Mouse (Mus musculus) urinary bladder, postnatal 10 days (tissue): ENCODE data around the gene Myog.
"Not testable (repeated sequence)": the region's sequence is repeated elsewhere in the genome, so short reads cannot be mapped to it uniquely, and the experiment has no call there.

Experiments
- DNase-seq: peaks from one replicate; pipeline ENCODE4 v3.0.0; 2022; ENCODE audit warnings: low spot score

The Myog gene

GRCm38 (mm10) chr1:134289598-134290099 lies at the start of gene Myog:
Gene Myog (plus strand): TSS chr1:134289989.
- DNase-seq, result no peak

DNA sequence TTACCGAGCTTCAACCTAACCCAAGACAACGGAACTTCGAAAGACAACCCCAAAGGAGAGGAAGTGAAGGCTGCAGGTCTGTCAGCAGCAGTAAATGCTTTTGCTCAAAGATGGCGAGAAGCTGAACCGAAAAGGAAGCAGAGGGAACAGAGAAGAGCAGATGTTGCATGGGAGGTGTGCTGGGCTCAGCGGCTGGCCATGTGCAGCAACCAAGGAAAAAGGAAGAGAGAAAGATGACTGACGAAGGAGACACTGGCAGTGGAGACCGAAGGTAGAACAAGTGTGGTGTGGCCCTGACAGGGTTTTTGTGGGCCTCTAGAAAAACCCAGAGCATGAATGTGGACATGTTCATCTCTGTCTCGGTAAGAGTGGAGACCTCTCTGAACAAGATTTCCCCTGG lies 49.1 kb upstream of the Myog start:
- no peak for DNase-seq

DNA sequence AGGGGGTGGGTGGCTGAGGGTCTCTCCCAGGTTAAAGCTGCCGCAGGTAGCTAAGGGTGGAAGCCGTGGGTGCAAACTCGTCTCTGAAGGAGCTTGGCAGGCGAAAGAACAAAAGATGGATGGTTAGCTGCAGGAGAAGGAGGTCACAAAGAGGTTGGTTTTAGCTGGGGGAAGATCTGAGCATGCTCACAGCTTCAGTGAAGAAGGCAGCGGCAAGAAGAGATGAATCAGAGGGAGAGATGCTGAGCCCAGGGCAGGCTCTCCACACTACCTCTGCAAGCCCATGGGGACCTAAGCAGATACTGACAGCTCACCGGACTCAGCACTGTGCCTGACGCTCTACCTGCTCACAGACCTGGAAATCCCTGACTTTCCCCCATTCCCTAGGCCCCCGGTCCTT lies 48.5 kb upstream of the Myog start:
- no peak for DNase-seq

DNA sequence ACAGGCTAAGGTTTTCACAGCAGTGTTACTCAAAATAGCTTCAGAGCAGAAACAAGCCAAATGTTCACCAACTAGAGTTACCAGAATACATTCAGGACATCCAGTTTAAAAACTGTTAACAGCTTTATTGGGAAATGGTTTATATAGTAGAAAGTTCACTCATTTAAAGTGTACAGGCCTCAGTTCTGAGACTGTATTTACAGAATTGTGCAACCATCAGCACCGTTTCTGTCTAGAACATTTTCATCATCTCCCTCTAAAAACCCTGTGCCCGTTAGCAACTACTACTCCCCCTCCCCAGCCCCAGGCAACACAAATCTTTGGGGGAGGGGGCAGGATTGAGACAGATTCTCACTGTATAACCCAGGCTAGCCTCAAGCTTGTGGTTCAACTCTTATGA lies 47.5 kb upstream of the Myog start:
- DNase-seq, result no peak

GRCm38 (mm10) chr1:134243505-134243904 lies 46.3 kb upstream of the Myog start:
- no peak for DNase-seq

DNA sequence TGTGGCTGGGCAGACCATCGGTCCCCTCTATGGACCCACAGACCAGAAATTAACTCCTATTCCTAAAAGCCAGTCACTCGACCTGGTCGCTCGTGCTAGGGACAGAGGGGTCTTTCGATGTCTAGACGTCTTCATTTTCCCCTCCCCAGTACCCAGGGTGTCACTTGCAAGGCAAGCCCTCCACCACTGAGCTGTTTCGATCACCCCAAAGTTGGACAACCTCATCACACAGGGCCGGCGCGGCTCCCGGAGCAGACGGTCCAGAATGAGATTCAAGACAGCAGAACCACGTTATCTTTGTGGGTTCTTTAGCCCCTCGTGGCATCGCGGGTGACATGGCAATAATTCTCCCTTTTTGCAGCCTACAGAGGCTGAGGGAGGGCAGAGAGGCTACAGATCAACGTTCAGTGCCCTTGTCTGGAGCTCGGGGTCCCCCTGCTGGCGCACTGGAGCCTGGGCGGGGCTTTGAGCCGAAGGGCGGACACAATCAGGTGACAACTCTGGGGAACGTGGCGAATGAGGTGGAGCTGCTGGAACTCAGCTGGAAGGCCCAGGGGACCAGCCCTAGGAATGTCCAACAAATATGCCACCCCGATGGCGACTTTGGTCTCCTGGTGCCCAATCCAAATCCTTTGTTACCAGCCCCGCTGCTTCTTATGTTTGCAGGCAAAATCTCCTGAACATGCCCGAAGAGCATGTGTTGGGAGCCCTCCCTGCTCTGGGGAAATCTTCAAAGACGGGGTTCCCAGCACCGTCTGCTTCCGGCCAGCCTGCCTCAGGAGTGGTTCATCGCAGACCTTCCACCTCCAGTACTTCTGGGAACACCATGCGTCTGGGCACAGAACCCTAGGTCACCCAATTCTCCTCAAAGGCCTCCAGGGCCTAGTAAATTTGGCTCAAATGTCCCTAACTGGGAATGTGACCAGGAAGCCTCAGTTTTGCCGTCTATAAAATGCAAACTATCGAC lies 45.6 kb upstream of the Myog start:
- peak; percentile 83 for DNase-seq

GRCm38 (mm10) chr1:134245004-134245717 lies 44.6 kb upstream of the Myog start:
- DNase-seq, result no peak

DNA sequence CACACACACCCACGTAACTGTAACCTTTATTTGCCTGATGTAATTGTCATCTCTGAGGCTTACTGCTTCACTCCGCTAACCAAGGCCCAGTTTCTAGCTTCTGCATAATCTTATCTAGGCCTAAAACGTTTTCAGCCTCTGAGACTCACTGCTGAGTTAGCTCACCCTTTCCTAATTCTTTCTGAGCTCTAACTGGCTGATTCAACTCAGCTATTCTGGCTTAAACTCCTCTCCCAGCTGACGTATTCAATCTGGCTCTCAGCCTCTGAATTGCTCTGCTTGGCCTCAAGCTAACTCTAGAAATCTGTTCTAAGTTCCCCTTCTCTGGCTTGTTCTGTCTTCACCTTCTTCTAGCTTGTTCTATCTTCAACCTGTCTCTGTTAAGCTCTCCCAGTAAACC lies 43.2 kb upstream of the Myog start:
- DNase-seq, result no peak

- not testable (repeated sequence) for DNase-seq
These were observed 40.1 kb upstream of the Myog start for GRCm38 (mm10) chr1:134249681-134250080.

DNA sequence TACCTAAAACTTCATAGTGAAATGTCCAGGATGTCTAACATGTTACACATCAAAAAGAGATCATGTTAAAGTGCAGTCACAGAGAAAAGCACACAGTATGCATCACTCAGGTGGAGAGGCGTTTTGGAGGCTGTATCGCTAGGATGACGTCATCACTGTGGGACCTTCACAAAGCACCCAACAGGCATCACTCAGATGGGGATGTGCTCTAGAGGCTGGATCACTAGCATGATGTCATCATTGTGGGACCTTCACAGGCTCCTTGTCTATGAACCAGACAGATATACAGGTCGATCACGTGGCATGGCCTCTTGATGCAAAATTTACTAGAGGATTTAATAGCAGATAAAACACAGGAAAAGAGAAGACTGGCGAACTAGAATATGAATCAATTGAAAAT lies 25.4 kb upstream of the Myog start:
- DNase-seq, result no peak

- no peak for DNase-seq
These were observed 24.0 kb upstream of the Myog start for GRCm38 (mm10) chr1:134265797-134266196.

DNA sequence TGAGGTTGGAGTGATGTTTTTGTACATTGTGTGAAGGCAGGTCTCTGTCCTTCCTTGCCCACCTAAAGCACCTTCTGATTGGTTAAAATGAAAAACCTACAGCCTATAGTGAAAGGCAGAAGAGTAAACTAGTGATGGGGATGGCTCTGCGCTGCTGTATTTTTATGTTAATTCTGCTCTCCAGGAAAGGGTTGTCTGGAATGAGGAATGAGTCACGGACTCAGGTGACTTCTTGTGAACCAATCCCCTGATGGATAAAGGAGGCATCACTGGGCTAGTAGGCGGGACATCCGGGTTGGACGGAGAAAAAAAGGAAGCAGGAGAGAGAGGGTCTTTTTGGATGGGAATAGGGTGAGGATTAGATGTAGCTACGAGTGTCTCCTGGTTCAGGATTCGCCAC lies 19.8 kb upstream of the Myog start:
- no peak for DNase-seq

- no peak for DNase-seq
These were observed 17.0 kb upstream of the Myog start for GRCm38 (mm10) chr1:134272754-134273250.

DNA sequence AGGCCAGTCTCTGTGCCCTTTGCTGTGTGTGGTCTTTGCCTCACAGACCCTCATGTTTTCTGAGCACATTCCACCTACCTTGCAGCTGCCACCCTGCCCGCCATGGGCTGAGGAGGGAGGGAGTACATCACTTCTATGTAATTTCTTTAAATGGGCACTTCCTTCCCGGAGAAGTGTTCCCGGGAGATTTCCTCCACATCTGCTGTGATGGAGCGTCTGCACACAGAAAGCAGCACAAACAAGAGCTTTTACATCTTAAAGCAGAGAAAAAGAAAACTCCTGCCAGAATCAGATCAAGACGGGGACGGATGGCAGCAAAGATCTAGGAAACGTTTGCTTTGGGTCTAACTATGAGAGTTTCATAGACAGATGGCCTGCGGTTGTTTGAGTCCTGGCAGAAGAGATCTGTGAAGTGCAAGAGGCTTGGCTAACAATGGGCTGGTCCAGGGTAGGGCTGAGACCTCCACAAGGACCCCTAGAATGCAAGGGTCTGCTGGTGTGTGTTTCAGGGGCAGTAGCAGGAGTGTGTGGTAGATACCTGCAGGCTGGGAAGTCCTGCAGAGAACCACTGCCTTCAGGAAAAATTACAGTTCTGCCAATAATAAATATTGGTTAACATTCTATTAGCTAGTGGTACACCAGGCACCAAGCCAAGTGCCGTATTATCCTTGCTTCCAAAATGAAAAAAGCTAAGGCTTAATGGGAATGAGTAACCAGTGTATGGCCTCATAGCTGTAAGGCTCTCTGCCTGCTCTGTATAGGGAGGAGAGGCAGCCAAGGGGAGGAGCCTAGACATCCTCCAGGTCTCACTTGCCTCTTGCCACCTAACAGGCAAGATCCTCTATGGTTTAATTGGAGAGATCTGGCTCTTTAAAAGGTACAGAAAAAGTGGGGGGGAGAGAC lies 16.0 kb upstream of the Myog start:
- no peak for DNase-seq

- DNase-seq, result no peak
These were observed 15.3 kb upstream of the Myog start for GRCm38 (mm10) chr1:134274483-134274920.

DNA sequence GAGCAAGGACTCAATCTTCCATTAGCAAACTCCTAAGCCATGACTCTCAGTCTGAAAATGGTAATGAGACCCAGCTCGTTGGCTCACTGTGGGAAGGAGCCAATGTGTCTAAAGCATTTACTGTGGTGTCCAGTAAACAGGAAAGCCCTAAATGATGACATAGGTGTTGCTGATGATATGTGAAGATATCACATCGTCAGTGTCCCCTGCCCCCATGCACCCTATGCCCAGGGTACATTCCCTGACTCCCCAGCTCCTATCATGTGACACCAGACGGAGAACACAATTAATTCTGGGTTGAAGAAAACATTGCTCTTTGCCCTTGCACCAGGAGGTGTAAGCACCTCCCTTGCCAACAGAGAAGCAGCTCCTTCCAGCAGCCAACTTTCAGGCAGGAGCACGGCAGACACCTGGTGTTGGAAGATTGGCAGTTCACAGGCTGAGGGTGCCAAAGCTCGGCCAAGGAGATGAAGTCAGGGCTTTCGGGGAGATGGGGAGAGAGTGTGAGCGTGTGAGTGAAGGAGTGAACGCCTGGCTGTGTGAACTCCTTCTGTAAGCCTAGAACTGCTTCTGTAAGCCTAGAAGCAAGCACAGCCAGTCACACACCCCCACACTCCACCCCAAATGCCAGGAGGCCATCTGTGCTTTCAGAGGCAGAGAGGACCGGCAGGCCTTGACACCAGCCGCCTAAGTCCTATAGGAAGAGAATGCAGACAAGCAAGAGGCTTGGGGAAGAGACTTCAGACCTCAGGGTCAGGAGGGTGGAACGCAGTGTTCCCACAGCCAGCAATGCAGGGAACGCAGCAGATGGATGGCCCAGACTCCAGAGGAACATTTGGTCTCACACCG lies 13.9 kb upstream of the Myog start:
- DNase-seq, result no peak

DNA sequence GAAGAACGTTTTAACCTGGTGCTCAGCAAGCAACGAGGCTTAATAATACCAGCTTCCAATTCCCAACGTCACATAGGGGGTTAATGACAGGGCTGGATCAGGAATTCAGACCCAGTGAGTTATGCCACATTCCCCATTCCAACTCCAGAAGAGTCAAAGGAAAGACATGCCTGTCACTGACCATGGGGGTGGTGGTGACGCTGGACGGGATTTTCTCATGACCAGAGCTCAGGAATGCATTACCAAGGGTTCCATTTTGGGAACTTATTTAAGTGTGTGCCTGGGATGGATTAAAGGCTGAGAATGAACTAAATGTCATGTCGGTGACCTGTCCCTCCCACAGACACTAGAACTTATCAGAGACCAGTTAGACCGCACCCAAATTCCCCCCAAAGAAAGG lies 13.0 kb upstream of the Myog start:
- no peak for DNase-seq

DNA sequence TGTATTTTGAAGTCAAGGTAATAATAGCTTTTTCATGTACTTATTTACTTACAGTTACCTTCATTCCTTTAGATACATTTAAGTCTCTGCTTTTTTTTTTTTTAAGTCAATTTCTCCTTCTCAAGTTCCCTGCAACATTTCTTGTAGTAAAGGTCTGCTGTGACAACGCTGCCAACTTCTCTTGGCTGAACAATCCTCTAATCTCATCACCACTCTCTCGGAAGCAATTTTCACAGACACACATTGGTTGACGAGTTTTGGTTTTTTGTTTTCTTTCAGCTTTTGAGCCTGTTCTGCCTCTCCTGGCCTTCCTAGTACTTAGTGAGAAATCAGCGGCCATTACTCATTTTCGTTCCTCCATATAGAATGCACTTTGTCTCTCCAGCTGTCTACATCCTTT lies 9.6 kb upstream of the Myog start:
- no peak for DNase-seq

DNA sequence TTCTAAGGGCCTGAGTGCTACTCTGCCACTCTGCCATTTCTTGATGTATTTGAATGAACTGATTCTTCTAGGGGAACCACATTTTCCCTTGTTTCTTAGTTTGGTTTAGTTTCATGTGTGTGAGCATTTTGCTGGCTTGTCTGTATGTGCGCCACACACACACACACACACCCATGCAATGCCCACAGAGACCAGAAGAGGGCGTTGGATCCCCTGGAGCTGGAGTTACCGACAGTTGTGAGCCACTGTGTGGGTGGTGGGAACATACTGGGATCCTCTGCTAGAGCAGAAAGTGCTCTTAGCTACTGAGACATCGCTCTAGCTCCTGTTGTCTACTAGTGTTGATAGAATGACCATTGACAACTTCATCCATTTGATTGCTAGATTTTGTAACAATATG lies 8.2 kb upstream of the Myog start:
- DNase-seq, result no peak

DNA sequence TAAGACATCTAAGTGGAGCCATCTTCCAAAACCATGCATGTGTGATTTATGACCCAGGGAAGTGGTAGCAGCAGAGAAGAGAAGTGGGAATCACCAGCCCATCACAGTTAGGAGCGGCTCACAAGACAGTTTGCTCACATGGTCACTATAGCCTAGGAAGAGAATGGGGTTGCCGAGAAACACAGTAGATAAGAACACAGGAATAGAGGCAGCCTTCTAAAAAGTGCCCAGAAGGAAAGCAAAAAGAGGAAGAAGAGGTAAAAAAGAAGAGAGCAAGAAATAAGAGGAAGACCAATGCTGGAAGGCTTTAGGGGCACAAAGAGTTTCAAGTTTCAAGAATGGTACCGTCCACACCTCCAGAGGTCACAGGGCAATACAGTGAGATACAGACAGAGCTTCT lies 7.4 kb upstream of the Myog start:
- DNase-seq, result no peak

- DNase-seq, result no peak
These were observed 6.7 kb upstream of the Myog start for GRCm38 (mm10) chr1:134283108-134283507.
